Mouse (Mus musculus) ES-E14 (cell line): ENCODE measurements at regions not wholly inside any gene's neighbourhood (a gene's known extent, or its start where the extent isn't known, plus 50 kb on each side); places are given as distances from the start of the nearest gene placed in this dataset.

Experiments
- DNase-seq: peaks from one replicate; pipeline ENCODE4 v3.0.0-alpha.2; 2013; ENCODE audit warnings: low read depth, low spot score
- H3K27ac ChIP-seq: 2 replicates; pipeline ENCODE4 v1.5.1; 2012; ENCODE audit warnings: low read depth, mild to moderate bottlenecking, low read length, moderate library complexity, mixed read lengths; ENCODE audit not compliant: poor library complexity, insufficient read depth, severe bottlenecking
- H3K36me3 ChIP-seq: 2 replicates; pipeline ENCODE4 v1.6.1; 2012; ENCODE audit warnings: mild to moderate bottlenecking, low read length, moderate library complexity, mixed read lengths; ENCODE audit not compliant: control insufficient read depth, poor library complexity, insufficient read depth, severe bottlenecking
- H3K4me1 ChIP-seq, 2 experiments: fragments of 150-350 bp in 1 of 2; sonication (generic) in 1 of 2; 2 replicates each; pipeline ENCODE4 v1.6.1; 2012; ENCODE audit warnings: low read length in 2 of 2, mild to moderate bottlenecking in 1 of 2, mixed read lengths in 1 of 2; ENCODE audit not compliant: control insufficient read depth in 2 of 2, insufficient read depth in 2 of 2, poor library complexity in 1 of 2
- H3K4me3 ChIP-seq, 2 experiments: fragments of 150-350 bp in 1 of 2; sonication (generic) in 1 of 2; 2 replicates each; pipeline ENCODE4 v1.5.1; 2012; ENCODE audit warnings: low read length in 2 of 2, low read depth in 1 of 2, mild to moderate bottlenecking in 1 of 2, mixed read lengths in 1 of 2; ENCODE audit not compliant: insufficient read depth in 1 of 2, poor library complexity in 1 of 2, severe bottlenecking in 1 of 2
- H3K9ac ChIP-seq: 2 replicates; pipeline ENCODE4 v1.6.1; 2012; ENCODE audit warnings: low read depth, mild to moderate bottlenecking, low read length, mixed read lengths; ENCODE audit not compliant: poor library complexity, insufficient read depth, severe bottlenecking
- H3K9me3 ChIP-seq: fragments of 150-350 bp; sonication (generic); 2 replicates; pipeline ENCODE4 v1.6.1; 2012; ENCODE audit warnings: low read depth, mild to moderate bottlenecking, low read length; ENCODE audit not compliant: control insufficient read depth, insufficient read depth
- CHD2 ChIP-seq: IDR thresholded peaks from 2 replicates; pipeline ENCODE4 v1.6.1; 2014; ENCODE audit warnings: mild to moderate bottlenecking, low read depth, low read length, inconsistent platforms
- HCFC1 ChIP-seq: IDR thresholded peaks from 2 replicates; pipeline ENCODE4 v1.6.1; 2012; ENCODE audit warnings: low read length, inconsistent platforms, borderline replicate concordance; ENCODE audit not compliant: insufficient read depth
- MAFK ChIP-seq: IDR thresholded peaks from 2 replicates; pipeline ENCODE4 v1.6.1; 2014; ENCODE audit warnings: mild to moderate bottlenecking, low read depth, low read length, inconsistent platforms; ENCODE audit not compliant: insufficient read depth
- ZC3H11A ChIP-seq: IDR thresholded peaks from 2 replicates; pipeline ENCODE4 v1.6.1; 2012; ENCODE audit warnings: low read depth, mild to moderate bottlenecking, inconsistent platforms, low read length, borderline replicate concordance
- ZNF384 ChIP-seq: IDR thresholded peaks from 2 replicates; pipeline ENCODE4 v1.6.1; 2012; ENCODE audit warnings: low read depth, low read length, inconsistent platforms
- in situ Hi-C, 2 experiments: fragments of 600-800 bp; cut with MboI; formaldehyde crosslinking; loops; one replicate each; pipeline ENCODE4 v1.15.1; 2025; ENCODE audit warnings: low sequenced_read_pairs in 2 of 2, inconsistent platforms in 1 of 2; ENCODE audit not compliant: unreplicated experiment in 2 of 2

GRCm38 (mm10) chr6:94849533-94849932 is 149.6 kb upstream of the Lrig1 start:
- in situ Hi-C loops: no loop called here
- DNase-seq: peak; percentile 54

GRCm38 (mm10) chr6:94848437-94848836 is 148.5 kb upstream of the Lrig1 start:
- TF ChIP-seq CHD2: no peak
- no peak for TF ChIP-seq MAFK
- TF ChIP-seq HCFC1: no peak
- no peak for TF ChIP-seq ZC3H11A
- TF ChIP-seq ZNF384: no peak
- in situ Hi-C loops: no loop called here
- Histone ChIP-seq H3K4me3 (no peak overlapping the region), H3K9ac (no peak overlapping the region), H3K27ac (no peak overlapping the region), H3K9me3 (no peaks in the 10 kb centered on the region), H3K4me1 (0 out of 4 replicates have a peak, but pooled peaks cover 0 to 1% of the 10 kb centered on the region in 2 experiments), H3K36me3 (no peaks in the 10 kb centered on the region)
- DNase-seq: no peak

More at GRCm38 (mm10) chr6:94849533-94849932, 149.6 kb upstream of the Lrig1 start:
- H3K36me3 ChIP-seq: no peaks in the 10 kb centered on the region
- H3K27ac ChIP-seq: no peak overlapping the region
- no peak overlapping the region for H3K9ac ChIP-seq
- no peaks in the 10 kb centered on the region for H3K9me3 ChIP-seq
- H3K4me1 ChIP-seq: 0 out of 4 replicates have a peak, but pooled peaks cover 0 to 1% of the 10 kb centered on the region in 2 experiments
- H3K4me3 ChIP-seq: no peak overlapping the region
- no peak for TF ChIP-seq HCFC1
- no peak for TF ChIP-seq MAFK
- no peak for TF ChIP-seq ZNF384
- no peak for TF ChIP-seq ZC3H11A
- no peak for TF ChIP-seq CHD2

- in situ Hi-C loops: no loop called here
- Histone ChIP-seq H3K4me1 (peaks cover 0 to 1% of the 10 kb centered on the region in 2 experiments; a peak in 1 of 4 replicates), H3K4me3 (no peak overlapping the region), H3K27ac (no peak overlapping the region), H3K9ac (no peak overlapping the region), H3K9me3 (no peaks in the 10 kb centered on the region), H3K36me3 (no peaks in the 10 kb centered on the region)
- no peak for TF ChIP-seq HCFC1
- TF ChIP-seq MAFK: no peak
- no peak for TF ChIP-seq ZNF384
- no peak for TF ChIP-seq ZC3H11A
- no peak for DNase-seq
Measured at GRCm38 (mm10) chr6:94845821-94846220, 145.9 kb upstream of the Lrig1 start.

- Histone ChIP-seq H3K27ac (no peak overlapping the region), H3K4me1 (no peaks in the 10 kb centered on the region; a peak in 1 of 4 replicates), H3K36me3 (no peaks in the 10 kb centered on the region), H3K9me3 (no peaks in the 10 kb centered on the region), H3K4me3 (no peak overlapping the region), H3K9ac (no peak overlapping the region)
- TF ChIP-seq CHD2: no peak
- TF ChIP-seq ZC3H11A: no peak
- TF ChIP-seq HCFC1: no peak
- TF ChIP-seq MAFK: no peak
- TF ChIP-seq ZNF384: no peak
- in situ Hi-C loops: no loop called here
- DNase-seq: no peak
Measured at GRCm38 (mm10) chr6:94842856-94843255, 142.9 kb upstream of the Lrig1 start.

- H3K9me3 ChIP-seq: no peaks in the 10 kb centered on the region
- in situ Hi-C loops: no loop called here
- TF ChIP-seq CHD2 (no peak), ZNF384 (no peak), MAFK (no peak), HCFC1 (no peak), ZC3H11A (no peak)
- peak; percentile 19 for DNase-seq
- H3K36me3 ChIP-seq: no peaks in the 10 kb centered on the region
- H3K9ac ChIP-seq: no peak overlapping the region
- H3K27ac ChIP-seq: no peak overlapping the region
- no peaks in the 10 kb centered on the region; a peak in 1 of 4 replicates for H3K4me1 ChIP-seq
- no peak overlapping the region for H3K4me3 ChIP-seq
Measured at GRCm38 (mm10) chr6:94841881-94842280, 141.9 kb upstream of the Lrig1 start.
